Mouse (Mus musculus): ENCODE results near the gene Med4.

Med4 gene

DNA sequence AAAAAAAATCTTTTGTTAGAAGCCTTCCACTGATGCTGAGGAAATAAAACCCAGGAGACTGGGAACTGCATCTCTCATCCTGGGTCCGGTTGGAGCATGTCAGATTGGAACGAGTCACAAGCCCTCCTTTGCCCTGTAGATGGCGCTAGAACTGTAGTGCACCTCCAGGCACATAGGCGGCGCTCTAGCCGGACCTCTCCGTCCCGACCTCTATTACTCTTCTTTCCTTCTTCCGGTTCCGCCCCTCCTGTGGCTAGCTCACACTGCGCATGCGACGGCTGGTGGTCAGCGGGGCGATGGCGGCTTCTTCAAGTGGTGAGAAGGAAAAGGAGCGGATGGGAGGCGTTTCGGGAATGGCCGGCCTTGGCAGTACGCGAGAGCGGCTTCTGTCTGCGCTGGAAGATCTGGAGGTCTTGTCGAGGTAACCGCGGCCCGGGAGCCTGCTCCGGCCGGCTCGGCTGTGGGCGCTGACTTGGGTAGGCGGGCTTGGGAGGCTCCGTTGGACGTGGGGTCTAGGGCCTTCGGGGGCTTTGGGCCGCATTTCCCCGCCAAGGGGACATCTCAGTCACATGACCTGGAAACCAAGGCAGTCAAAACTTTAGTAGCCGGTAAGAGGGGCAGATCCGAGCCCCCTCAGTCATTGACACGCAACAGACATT lies at the start of gene Med4:
TSS of gene Med4 (plus strand) at position 261 of the 659 bp plus-strand sequence.
- DNase-seq (ENCODE audit: low spot score) = peak; percentile 97

DNA sequence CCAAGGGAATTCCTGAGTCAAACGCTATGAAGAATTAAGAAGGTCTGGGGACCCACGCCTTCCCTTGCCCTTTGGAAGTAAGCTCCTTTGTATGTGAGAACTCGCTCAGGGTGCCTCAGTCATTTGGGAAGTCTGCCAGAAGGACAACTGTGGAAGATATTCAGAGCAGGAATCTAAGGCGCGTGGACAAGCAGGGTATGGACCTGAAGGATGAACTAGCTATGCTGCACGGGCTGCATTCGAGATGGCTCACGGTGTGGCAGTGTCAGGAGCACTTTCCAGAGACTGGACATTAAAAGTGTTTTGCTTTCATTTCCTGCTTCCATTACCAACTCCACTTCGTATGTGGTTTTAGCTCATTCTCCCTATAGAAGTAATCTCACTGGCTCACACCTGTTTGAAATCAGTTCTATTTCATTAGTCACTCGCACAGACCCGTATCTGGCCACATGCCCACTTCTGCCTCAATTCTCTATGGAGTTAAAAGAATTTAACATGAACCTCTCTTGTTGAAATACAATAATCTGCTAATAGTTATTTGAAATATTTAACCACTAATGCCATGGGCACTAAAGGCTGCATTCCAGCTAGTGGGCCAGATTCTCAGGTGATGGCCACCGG lies 49.2 kb upstream of the Med4 start:
- DNase-seq (ENCODE audit: low spot score) = no peak

DNA sequence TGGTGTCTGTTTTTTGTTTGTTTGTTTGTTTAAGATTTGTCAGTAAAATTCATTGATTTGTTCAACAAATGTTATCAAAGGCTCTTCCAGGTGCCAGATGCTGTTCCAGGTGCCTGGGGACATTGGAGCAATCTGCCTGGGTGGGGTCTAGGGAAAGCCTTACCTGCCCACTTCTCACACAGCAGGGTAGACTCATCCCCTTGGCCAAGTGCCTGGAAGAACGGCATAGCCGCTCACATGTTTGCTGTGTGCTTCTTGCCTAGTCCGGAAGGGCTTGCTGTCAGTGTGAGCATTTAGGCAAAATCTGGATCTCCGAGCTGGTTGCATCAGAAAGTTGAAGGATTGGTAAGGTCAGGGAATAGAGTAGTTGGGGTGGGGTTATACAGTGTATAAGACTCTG lies 47.6 kb upstream of the Med4 start:
- no peak for DNase-seq (ENCODE audit: low spot score)

DNA sequence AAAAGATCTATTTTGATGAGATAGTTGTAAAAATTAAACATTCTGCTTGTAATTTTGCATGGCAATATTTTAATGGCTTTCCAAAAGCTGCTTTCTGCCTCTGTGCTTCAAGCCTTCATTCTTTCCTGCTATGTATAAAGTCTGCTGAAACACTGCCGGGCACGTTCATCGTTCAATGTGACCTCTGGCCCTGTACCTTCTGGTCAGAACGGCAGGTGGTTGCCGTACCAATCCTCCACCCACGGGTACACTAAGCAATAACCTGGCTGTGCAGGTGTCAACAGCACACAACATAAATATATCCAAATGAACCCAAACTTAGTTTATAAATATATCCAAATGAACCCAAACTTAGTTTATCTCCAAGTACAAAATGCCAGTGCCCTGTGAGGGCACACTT lies 42.1 kb upstream of the Med4 start:
- no peak for DNase-seq (ENCODE audit: low spot score)

DNA sequence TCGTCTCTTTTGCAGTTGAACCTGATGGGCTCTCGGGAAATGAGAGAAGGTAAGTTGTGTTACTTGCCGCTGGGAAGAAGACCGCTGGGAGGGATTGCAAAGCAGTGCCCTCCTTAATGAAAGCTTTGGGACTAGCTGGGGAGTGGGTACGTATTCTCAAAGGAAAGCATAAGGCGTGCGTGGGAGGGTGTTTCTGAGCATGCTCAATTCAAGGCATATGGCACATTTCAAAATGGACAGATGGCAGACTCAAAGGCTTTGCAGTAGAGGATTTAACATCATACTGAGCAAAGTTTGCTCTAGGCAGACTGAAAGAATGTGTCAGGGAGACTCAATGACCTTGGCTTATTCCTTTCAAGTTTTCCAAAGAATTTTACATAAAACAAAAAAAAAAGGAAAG lies 40.3 kb upstream of the Med4 start:
- no peak for DNase-seq (ENCODE audit: low spot score)

DNA sequence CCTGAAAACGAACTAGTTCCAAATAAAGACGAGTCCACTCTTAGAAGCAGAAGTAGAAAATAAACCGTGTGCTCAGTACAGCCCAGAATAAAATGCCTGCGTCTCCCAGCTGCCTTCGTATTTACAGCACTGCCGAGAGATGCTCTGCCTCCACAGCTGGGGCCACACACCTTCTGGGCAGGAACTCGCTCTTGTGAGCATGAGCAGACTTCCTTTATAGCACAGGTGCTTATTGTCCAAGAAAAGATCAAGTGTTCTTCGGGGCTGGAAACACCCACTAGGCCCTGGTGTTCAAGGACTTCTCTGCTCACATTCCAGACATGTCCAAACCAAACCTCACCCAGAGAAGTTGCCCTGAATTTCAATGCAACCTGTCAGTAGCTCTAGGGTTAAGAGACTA lies 39.2 kb upstream of the Med4 start:
- no peak for DNase-seq (ENCODE audit: low spot score)

DNA sequence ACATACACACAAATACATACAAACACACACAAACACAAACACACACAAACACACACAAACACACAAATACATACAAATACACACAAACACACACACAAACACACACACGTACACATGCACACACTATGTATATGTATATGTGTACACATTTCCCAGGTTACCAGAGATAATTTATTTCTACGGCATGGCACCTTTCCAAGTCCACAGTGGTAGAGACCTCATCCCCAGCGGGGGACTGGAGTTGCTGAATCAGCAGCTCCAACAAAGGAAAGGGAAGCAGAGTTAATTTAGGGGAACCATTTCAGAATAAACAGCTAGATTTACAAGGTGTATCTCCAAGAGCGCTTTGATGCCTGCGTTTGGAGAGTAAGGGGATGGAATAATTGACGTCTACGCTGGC lies 37.6 kb upstream of the Med4 start:
- peak; percentile 14 for DNase-seq (ENCODE audit: low spot score)

DNA sequence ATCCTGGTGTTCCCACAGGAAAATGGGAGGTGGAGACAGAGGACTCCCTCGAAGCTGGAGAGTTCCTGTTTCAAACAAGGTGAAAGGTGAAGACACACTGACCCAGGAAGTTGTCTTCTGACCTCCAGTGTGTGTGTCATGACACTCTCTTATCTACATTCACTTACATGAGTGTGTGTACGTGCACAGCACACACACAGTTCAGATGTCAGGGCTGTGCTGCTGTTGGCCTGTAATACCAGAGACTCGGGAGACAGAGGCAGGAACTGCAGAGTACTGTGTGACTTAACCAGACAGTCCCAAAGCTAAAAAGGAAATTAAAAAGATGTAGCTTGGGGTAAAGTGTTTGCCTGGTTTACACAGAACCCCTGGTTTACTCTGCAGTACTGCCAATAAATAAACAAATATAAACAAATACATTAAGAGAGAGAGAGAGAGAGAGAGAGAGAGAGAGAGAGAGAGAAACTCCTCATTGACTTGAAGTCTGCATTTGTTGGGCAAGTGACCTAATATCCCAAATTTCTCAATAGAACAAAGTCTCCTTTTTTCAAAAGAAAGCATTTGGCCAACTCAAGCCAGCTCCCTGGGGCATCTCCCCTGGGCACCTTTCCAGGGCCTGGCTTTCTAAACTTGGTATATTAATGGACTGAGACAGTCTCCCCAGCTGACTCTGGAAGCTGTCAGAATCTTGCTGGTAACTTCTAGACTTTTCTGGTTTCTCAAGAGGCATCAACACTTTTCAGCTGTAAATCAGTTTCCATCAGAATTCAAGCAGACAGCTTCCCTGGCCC lies 36.0 kb upstream of the Med4 start:
- no peak for DNase-seq (ENCODE audit: low spot score)

DNA sequence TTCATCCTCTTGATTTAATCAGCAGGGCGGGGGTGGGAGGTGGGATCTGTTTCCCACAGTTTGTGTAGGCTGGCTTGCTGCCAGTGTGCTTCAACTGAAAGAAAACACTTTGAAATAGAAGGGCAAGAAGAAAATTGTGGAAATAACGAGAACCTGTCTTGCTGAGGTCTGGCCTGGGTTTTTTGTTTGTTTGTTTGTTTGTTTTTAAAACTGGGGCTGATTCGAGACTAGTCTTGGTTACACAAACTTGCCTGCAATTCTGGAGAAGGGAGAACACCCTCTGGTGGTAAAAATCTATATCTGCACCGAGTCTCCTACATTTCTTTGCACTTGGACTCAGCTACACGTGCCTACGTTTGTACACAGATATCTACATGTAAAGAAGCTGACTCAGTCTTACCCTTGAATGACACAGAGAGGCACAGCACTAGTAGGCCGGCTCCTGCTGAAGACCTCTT lies 35.2 kb upstream of the Med4 start:
- DNase-seq (ENCODE audit: low spot score) = peak; percentile 62

DNA sequence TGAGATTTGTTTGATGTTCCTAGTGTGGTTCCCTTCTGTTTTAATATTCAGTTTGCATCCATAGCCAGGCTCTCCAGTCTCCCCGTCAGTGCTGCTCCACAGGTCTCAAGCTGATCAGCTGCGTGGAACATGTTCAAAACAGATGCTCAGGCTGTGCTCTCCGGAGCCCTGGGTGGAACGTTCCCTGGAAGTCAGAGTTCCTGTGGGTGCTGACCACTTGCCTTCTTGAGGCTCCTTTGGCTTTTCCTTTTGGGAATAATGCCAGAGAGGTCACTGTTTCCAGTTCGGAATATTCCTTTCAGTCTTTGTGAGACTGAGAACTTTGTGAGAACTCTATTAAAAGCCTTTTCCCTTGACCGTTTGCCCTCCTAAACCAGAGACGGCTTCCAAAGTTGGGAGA lies 34.3 kb upstream of the Med4 start:
- DNase-seq (ENCODE audit: low spot score) = no peak

DNA sequence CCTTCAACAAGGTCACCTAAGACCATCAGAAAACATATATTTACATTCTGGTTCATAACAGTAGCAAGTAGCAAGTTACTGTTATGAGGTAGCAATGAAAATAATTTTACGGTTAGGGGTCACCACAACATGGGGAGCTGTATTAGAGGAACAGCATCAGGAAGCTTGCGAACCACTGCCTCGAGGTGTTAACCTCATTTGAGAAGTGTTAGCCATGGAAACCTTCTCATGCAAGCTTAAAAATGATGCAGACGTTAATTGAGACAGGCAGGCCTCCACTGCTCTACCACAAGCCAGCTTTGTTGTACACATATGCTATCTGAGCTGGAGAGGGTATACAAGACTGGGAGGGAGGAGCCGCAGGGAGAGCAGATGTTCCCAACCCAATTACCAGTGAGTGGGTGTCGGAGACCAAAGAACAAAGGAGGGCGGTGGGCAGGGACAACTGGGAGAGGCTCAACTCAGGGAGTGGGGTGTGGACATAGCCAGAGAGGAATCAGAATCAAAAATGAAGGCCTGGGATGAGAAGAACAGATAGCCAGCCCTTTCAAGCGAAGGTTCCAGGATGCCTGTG lies 33.4 kb upstream of the Med4 start:
- peak; percentile 16 for DNase-seq (ENCODE audit: low spot score)

DNA sequence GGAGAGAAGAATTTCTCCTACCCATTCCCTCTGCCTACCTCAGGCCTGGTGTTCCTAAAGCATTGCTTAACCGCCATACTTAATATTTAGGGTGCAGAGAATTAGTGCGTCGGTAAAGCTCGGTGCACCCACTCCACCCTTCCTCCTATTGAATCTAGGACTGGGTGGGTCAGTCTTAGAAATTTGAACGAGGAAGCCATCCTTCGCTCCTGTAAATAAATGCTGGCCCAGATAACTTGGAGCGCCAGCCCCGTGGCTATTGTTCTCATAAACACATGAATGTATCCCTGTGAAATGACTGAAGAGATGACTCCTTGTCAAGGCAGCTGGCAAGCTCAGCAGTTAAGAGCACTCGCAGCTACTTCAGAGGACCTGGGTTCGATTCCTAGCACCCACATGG lies 32.7 kb upstream of the Med4 start:
- no peak for DNase-seq (ENCODE audit: low spot score)

DNA sequence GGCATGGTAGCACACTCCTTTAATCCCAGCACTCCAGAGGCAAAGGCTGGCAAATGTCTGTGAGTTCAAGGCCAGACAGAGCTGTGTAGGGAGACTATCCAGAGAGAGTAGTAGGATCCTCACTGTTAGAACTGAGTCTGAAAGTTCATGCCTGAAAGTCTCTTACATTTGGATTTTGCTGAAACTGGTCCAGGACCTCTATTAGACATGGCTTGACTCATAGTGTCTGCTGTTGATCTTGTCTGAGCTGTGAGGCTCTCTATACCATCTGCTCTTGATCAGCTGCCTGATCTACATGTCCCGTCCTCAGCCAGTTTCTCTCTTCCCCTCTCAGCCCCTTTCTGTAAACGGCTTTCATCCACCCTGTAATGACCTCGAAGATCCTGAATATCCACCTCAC lies 31.5 kb upstream of the Med4 start:
- DNase-seq (ENCODE audit: low spot score) = no peak

DNA sequence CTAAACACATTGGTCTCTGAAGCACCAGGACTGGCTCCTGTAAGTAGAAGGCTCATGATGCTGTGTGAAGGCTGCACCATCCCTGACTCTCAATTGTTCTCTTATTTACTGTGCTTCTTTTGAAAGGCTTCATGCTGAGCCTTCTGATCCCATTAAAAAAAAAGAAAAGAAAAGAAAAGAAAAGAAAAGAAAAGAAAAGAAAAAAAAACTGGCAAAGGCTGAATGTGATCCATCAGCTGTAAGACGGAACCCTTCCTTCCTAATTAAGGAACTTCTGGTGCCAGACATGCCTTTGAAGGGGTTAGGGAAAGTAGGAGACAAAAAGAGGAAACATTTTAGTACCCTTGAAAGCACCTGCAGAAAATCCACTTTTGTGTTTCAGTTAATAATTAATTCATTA lies 30.1 kb upstream of the Med4 start:
- DNase-seq (ENCODE audit: low spot score) = no peak

DNA sequence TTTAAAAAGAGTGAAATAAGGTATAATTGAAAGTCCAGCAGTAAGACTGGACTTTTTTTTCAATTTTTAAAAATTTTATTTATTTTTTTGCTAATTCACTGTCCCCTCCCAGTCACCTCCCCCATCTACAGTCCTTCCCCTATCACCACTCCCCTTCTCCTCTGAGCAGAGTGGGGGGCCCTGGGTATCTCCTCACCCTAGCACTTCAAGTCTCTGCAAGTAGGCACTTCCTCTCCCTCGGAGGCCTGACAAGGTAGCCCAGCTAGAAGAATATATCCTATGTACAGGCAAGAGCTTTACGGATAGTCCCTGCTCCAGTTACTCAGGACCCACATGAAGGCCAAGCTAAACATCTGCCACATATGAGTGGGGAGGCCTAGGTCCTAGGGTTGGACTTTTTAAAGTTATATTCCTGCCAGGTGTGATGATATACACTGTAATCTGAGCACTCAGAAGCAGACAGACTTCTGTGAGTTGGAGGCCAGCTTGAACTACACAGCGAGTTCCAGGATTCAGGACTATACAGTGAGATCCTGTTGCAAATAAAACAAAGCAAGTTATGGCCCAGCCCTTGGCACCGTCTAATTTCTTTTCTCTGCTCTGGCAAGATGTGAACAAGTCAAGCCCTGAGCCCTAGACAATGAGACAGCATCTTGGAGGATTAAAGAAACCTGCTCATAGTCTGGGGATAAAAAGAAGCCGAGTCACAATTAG lies 26.2 kb upstream of the Med4 start:
- no peak for DNase-seq (ENCODE audit: low spot score)

DNA sequence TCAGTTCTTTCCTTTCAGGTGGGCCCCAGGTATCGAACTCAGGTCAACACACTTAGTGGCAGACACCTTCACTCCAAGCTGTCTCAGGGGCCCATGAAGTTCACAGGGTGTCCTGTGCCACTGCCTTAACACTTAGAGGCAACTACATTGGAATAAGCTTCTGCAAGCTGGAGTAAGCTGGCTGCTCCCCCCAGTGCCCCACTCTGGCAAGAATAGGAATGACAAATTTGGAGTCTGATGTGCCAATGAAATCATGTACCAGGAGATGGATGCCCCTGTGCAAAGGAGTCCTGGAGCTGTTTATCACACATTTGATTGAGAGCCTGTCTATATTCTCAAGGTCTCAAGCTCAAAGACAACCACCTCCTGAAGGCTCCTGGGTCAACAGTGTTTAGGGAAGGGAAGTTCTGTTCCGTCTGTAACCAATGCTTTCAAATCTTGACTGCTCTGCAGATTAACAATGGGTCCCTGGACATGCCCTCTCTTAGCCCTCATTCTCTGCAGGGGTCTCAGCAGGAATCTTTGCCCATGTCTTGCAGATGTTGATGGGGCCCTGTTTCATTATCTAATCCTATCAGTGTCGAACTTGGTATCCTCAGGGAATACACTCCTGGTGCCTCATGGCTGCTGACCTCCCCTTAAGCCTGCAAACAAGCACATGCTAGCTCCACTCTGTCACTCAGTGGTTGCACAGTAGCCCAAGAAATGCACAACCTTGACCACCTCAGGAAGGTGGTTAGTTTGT lies 25.3 kb upstream of the Med4 start:
- no peak for DNase-seq (ENCODE audit: low spot score)

DNA sequence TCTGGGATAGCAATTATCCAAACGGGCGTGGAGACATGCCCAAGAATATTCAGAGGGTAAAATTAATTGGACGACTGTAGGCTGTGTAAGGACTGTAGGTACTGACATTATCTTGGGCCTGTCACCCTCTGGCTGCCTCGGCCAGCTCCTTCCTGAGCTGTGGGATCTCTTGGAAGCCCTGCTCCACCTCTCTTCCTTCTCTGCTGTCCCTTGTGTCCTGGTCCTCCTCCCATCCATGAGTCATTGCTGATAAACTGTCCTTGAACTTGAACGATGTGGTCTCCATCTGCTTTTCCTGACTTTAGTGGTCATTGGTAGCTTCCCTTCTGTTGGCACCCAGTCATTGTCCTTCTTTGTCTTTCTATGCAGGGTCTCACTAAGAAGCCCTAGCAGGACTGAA lies 23.2 kb upstream of the Med4 start:
- DNase-seq (ENCODE audit: low spot score) = no peak

DNA sequence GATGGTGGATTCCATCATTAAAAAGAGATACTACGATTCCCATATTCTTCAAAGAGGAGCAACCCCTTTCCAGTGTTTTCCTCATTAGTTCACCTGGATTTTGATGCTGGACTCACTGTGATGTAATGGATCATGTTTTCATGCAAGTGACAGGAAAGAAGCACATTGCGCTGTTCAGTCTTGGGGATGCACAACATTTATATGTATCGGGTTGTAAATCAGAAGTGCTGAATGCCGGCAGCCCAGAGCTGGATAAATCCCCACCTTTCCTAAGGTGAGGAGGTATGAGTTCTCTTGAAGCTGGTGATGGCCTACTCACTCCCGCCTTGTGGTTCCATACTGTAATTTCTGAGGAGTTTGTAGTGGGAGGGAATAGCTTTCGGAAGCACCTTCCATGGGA lies 16.5 kb upstream of the Med4 start:
- DNase-seq (ENCODE audit: low spot score) = no peak

DNA sequence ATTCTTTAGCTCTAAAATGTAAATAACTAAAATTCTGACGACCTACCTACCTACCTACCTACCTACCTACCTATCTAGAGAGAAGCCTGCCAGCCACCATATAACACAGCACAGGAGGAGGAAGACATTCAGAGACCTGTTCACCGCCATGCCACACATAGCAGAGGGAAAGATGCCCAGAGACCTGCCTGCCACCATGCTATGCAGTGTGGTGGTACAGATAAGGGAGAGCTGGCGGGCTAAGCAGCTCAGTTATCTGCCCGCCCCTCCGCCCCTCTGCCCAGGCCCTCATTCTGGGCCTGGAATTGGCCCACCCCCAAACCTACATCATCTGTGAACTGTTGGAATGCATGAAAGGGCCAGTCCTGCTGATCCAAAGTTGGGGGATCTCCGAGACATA lies 15.7 kb upstream of the Med4 start:
- no peak for DNase-seq (ENCODE audit: low spot score)

DNA sequence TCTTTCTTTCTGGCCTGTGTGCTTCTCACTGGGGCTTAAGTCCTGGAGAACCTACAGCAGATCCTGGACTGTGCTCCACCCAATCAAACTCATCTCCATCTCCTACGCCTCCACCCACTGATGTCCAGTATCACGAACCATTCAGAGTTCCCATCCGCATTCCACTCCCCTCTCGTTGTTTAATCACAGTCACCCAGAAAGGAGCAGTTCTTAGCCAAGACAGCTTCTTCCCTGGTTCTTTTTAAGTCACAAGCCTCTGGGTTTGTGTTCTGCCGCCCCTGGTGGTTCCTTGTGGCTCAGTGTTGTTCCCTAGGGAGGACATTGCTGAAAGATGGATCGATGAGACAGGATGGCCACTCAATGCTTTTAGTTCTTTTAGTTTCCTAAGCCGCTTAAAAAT lies 14.1 kb upstream of the Med4 start:
- no peak for DNase-seq (ENCODE audit: low spot score)

DNA sequence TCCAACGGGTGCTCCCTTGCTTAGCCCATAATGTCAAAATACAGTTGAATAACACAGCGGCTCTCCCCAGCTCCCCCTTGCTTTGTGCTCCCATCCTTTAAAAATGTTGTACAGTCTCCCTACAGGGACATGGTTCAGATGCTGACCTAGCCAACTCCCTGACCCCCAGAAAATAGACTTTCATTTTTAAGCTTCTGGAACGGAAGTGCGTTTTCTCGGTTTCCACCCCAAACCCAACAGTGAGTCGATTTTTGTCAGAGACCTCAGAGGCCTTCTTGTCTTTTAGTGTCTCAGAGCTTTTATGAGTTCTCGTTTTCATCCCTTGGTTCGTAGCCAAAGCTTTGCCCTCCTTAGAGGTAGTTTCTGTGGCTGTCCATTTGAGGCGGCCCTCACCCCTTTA lies 8.5 kb upstream of the Med4 start:
- no peak for DNase-seq (ENCODE audit: low spot score)

DNA sequence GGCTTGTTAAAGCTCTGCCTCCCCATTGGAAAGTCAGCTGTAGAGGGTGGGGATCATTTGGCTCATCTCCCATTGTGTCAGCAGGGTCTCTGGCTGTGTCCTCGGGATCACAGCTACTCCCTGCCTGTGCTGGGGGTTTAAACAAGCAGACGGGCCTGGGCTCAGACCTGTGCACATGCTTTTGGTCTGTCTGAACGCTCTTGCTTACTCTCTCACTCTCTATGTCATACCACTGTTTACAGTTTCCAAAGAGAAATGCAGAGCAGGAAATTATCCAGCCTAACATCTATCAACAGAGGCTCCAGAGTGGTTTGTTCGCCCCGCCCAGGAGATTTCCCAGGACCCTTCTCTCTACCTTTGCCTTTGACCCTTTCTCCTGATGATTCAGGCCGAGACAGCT lies 8.1 kb upstream of the Med4 start:
- no peak for DNase-seq (ENCODE audit: low spot score)
